Mouse (Mus musculus) gonadal fat pad, adult 2 months (tissue): ENCODE measurements around the gene Ppie. TPM values are rescaled to one million over a fixed set of nuclear protein-coding genes. Genes with fewer than 3 reads are reported as not detected.
"Not testable (repeated sequence)": the region's sequence is repeated elsewhere in the genome, so short reads cannot be mapped to it uniquely, and the experiment has no call there.

ENCODE experiments used
- DNase-seq: peaks from one replicate; pipeline ENCODE4 v3.0.0-alpha.2; 2012; ENCODE audit warnings: low read depth
- polyA plus RNA-seq: library from polyadenylated mRNA; depleted of rRNA; stranded (reverse); fragments of >200 nt; gene quantifications from 2 replicates; pipeline ENCODE4 v1.2.3, GENCODE M21; 2012; rRNA removed

The Ppie gene
- polyA plus RNA-seq = 13.5 and 15.4 TPM in 2 replicates

DNA sequence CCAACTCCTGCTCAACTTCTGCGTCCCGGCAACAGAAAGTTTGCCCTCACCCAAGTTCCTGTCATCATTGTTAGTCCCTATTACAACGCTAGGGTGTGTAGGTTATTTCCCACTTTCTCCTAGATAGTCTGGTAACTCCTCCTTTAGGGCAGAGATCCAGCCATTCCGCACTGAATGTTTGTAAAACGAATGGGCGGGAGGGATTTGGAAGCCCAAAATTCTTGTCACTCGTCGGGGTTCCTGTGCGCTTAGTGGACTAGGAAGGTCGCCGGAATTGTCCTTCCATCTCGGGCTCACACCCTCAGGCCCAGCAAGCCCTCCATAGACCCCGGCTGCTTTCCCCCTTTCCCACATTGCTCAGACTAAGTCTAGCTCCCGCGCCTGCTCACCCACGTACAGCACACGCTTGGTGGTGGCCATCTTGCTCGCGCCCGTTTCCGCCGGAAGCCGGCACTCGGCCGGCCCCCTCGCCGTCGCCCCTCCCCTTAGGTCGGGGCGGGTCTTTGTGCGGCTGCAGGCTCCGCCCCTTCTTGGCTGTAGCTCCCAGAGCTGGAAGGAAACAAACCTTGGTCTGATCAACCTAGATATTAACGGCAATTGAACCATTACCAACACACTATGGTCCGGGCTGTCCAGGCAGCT is at the start of gene Ppie:
Ppie (minus strand) TSS at position 439 of the 642 bp plus-strand sequence.
- DNase-seq = peak; percentile 47

DNA sequence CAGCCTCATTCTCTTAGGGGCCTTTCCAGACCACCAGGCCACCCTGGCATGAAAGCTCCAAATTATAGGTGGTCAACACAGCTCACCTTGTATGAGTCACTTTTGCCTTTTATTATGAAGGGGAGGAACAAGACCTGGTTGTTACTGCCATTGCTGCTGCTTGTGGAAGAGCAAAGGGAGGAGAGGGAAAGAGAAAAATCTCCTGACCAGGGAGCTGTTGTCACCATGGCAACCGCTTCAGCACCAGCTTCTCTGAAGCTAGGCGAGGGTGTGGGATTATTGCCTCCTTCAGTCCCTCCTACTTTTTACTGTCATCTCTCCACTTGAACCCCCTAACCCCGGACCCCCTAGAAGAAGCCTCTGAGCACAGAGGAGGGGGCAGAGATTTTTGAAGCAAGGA is 45.1 kb upstream of the Ppie start:
- DNase-seq = no peak

DNA sequence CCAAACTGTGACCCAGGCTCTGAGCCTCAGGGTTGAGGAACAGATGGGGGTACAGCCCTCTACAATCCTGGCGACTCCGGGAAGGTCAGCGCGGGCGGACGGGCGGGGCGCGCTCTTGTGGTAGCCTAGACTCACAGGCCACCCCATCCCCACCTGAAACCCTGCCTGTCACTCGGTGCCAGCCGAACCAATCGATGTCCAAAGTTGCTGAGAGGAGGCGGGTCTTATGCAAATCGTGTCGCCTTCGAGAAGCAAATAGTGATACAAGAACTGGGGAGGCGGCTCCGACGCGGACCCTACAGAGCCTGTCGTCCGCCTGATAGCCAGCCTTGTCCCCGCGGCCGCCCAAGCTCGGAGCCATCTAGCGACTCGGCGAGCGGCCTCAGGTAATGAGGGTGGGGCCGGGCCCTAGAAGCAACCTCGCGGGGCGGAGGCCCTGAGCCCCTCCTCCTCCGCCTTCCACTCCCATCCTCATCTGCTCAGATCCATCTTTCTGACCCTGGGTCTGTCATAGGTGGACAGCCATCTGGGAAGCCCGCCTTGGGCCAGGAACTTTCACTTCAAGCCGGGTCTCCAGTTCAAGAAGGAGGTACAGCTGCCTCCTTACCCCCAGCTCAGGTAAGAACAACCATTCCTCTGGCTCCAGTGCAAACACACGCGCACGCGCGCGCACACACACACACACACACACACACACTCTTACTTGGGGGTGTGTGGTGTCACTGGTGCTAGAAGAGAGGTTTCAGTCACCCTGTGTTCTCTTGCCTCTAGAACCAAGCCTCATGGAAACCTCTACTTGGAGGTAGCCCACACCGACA is 43.7 kb upstream of the Ppie start:
- no peak for DNase-seq

- DNase-seq = no peak
Observed at GRCm38 (mm10) chr4:123182328-123183238, 42.8 kb upstream of the Ppie start, which contains the start of gene Hpcal4. Hpcal4 (plus strand) TSS chr4:123183227.

DNA sequence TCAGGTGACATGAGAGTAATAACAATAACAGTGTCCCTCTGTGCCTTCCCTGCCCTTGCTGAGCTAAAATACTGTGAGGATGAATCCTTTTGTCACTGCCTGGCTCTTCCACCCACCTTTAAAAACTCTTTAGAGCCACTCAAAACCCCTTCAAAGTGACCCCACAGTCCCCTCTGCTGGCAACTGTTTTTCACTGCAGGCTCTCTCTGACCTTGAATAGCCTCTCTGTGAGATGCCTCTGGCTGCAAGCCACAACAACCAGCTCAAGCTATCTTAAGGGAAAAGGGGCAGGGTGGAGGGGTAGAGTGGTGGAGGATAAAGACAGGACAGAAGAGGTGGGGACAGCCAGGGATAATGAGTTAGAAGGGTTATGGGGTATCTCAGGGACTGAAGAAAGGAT is 32.1 kb upstream of the Ppie start:
- DNase-seq = no peak

- no peak for DNase-seq
Observed at GRCm38 (mm10) chr4:123164157-123164556, 24.4 kb upstream of the Ppie start.

DNA sequence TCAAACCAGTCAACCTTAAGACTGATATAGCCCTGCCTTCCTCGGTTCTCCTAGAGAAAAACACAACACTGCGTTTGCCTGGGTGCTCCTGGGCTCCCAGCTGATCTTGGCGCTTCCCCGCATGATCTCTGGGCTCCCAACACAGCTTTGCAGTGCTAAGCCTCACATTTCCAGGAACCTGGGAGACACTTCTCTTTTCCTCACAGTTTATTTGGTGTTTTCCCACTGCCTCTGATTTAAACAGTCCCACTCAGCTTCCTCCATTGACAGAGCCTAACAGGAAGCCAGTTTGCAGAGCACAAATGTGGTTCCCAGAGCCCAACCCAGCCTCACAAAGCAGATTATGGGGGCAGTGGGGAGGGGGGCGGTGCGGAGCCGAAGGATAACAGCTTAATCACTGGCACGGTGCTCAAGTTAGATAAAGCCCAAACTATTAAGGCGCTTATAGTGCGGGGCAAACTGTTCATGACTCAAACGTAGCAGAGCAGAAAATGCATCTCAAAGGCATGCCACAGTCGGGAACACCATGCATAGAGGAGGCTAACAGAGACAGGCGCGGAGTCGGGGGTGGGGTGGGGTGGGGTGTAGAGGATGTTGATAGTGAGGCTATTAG is 22.7 kb upstream of the Ppie start:
- DNase-seq = no peak

GRCm38 (mm10) chr4:123161251-123161650 is 21.5 kb upstream of the Ppie start:
- not testable (repeated sequence) for DNase-seq

GRCm38 (mm10) chr4:123160571-123160970 is 20.8 kb upstream of the Ppie start:
- no peak for DNase-seq

GRCm38 (mm10) chr4:123155840-123156239 is 16.1 kb upstream of the Ppie start:
- no peak for DNase-seq

DNA sequence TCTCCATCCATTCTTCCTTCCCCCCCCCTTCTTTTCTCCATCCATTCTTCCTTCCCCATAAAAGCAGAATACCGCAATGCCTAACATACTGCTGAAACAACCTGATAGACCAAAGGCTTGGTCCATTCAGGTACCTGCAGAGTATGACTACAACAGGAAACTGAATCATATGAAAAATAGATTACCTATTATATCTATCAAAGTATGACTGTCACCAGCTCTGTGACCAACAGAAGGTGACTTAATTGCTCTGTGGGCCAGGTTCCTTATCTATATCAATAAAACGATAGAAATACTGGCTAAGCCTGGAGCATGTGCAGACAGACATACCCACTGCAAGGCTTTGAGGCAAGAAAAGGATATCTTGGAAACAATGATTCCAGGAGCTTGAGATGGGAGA is 15.7 kb upstream of the Ppie start:
- DNase-seq = no peak

DNA sequence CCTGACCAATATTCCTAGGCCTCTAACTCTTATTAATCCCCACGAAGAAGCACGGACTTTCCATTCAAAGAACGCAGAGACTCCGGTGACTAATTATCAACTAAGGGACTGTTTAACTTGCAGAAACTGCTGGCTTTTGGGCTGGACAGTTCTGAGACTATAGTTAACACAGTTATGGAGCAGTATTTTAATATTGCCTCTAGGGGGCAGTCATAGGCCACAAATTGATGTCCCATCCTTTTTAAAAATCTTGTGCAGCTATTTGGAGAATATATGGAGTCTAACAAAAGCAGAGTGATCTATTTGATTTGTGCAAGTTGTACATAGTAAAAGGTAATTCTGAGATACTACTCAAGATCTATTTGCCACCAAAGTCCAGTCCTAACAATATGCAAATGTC is 15.3 kb upstream of the Ppie start:
- no peak for DNase-seq

- DNase-seq = no peak
Observed at GRCm38 (mm10) chr4:123152976-123153375, 13.2 kb upstream of the Ppie start.

DNA sequence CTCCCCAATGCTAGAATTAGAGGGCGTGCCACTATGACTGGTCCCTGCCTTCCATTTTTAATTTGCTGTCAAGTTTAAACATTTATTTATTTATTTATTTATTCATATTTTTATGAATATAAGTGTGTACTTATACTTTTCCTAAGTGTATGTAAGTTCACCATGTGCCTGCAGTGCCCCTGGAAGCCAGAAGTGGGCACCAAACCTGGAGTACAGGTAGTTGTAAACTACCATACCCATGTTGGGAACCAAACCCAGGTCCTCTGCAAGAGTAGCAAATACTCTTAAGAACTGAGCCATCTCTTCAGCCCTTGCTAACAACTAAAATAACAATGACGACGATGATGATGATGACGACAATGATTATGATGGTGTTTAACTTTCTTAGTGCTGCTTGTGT is 12.3 kb upstream of the Ppie start:
- DNase-seq = no peak

DNA sequence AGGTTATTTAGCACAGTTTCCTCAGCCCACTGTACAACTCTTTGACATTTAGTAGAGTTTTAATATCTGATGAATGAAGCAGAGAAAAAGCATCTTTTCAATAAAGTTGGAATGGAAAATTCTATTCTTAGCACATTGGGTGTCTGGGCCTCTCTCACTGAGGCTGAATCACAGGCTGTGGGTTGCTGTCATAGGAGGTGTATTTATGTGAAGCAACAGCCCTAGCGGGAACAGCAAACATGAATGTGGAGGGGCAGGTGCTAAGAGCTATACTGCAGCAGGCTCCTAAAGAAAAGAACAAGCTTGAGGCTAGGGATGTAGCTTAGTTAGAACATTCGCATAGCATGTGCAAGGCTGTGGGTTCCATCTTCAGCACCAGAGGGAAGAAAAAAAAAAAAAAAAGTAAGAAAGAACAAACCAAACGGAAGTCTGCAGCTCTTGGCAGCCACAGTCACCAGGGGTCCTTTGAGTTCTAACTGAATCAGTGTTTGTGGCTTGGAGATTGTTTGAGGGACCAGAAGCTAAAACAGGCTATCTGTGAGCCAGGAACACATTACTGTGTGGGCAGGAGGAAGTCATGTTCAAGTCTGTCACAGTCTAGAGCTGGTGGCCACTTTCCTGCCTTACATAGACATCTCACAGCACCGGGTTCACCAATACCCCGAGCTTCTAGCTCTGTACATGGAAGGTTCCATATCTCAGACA is 7.8 kb upstream of the Ppie start:
- no peak for DNase-seq

GRCm38 (mm10) chr4:123137551-123137950 is 2.2 kb downstream of the Ppie start:
- no peak for DNase-seq

- DNase-seq = no peak
Observed at GRCm38 (mm10) chr4:123127051-123127450, 12.7 kb downstream of the Ppie start.

GRCm38 (mm10) chr4:123126626-123127025 is 13.1 kb downstream of the Ppie start:
- DNase-seq = no peak

DNA sequence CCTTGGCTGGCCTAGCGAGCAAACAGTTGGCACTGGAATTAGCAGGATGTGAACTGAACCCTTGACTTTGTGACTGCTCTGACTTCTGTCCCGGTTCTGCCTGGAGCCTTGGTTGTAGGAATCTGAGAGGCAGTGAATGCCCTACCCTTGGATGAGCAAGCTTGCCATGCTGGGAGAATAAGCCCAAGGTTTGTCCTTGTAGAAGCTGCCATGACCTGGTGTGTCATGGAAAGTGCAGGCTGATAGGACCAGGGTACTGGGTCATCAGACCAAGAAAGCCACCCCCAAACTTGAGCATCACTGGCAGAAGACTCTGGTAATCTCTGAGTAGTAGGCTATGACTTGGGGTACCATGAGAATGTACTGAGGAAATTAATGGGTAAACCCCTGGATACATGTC is 18.5 kb downstream of the Ppie start:
- DNase-seq = no peak

DNA sequence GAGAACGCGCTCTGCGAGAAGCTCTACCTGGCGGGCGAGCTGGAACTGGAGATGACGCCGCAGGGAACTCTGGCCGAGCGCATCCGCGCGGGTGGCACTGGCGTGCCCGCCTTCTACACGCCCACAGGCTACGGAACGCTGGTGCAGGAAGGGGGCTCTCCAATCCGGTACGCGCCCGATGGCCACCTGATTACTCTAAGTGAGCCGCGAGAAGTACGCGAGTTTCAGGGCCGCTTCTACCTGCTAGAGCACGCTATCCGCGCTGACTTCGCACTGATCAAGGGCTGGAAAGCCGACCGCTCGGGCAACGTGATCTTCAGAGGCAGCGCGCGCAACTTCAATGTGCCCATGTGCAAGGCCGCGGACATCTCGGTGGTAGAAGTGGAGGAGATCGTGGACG is 23.1 kb downstream of the Ppie start:
- DNase-seq = not testable (repeated sequence)

- DNase-seq = no peak
Observed at GRCm38 (mm10) chr4:123116011-123116410, 23.7 kb downstream of the Ppie start, which contains the start of gene Oxct2b. Oxct2b (plus strand) TSS chr4:123116266.
